Mouse (Mus musculus) CH12.LX (cell line): ENCODE results near the gene Nxn. TPM values are rescaled to one million over a fixed set of nuclear protein-coding genes. Genes with fewer than 3 reads are reported as not detected.

Experiments
- DNase-seq: peaks from one replicate; pipeline ENCODE4 v3.0.0-alpha.2; 2013; ENCODE audit errors: extremely low read depth
- H3K27ac ChIP-seq: 2 replicates; pipeline ENCODE4 v1.5.1; 2012; ENCODE audit warnings: low read depth, mild to moderate bottlenecking, control low read depth, moderate library complexity; ENCODE audit not compliant: insufficient read depth
- H3K27me3 ChIP-seq: replicated peaks from 2 replicates; pipeline ENCODE3; 2012; ENCODE audit warnings: inconsistent platforms
- H3K36me3 ChIP-seq, 2 experiments: replicated peaks in 1 of 2; 2 replicates each; pipeline versions ENCODE3 to v1.6.1; 2012; ENCODE audit warnings: inconsistent platforms in 1 of 2, low read length in 1 of 2, mild to moderate bottlenecking in 1 of 2, mixed read lengths in 1 of 2, moderate library complexity in 1 of 2; ENCODE audit not compliant: control insufficient read depth in 1 of 2, insufficient read depth in 1 of 2
- H3K4me1 ChIP-seq, 2 experiments: 2 replicates each; pipeline ENCODE4 v1.6.1; 2012; ENCODE audit warnings: inconsistent platforms in 1 of 2, moderate library complexity in 1 of 2; ENCODE audit not compliant: insufficient read depth in 2 of 2, control insufficient read depth in 1 of 2
- H3K4me2 ChIP-seq: 2 replicates; pipeline ENCODE4 v1.6.1; 2012; ENCODE audit warnings: low read depth, mild to moderate bottlenecking, control low read depth; ENCODE audit not compliant: poor library complexity, insufficient read depth, severe bottlenecking
- H3K4me3 ChIP-seq, 3 experiments: fragments of 150-350 bp in 1 of 3; sonication (generic) in 1 of 3; replicated peaks in 1 of 3; 2 replicates each; pipeline versions ENCODE3 to v1.5.1; 2011 to 2012; ENCODE audit warnings: low read depth in 2 of 3, low read length in 2 of 3, mild to moderate bottlenecking in 2 of 3, moderate library complexity in 2 of 3, control low read depth in 1 of 3, improper control_type of control experiment in 1 of 3, inconsistent platforms in 1 of 3, mixed read lengths in 1 of 3; ENCODE audit not compliant: poor library complexity in 1 of 3
- H3K79me2 ChIP-seq: replicated peaks from 2 replicates; pipeline ENCODE4 v1.6.1; 2012; ENCODE audit warnings: mild to moderate bottlenecking, moderate library complexity; ENCODE audit not compliant: control insufficient read depth, poor library complexity, insufficient read depth, severe bottlenecking; ENCODE audit errors: extremely low read depth
- H3K9ac ChIP-seq: 2 replicates; pipeline ENCODE4 v1.6.1; 2012; ENCODE audit warnings: low read depth, mild to moderate bottlenecking, control low read depth, moderate library complexity; ENCODE audit not compliant: insufficient read depth
- H3K9me3 ChIP-seq: replicated peaks from 2 replicates; pipeline ENCODE3; 2012; ENCODE audit warnings: low read length, inconsistent platforms, mixed read lengths
- CHD2 ChIP-seq: IDR thresholded peaks from 2 replicates; pipeline ENCODE4 v1.6.1; 2011; ENCODE audit warnings: low read length, improper control_type of control experiment
- CTCF ChIP-seq, 2 experiments: IDR thresholded peaks in 1 of 2; conservative IDR thresholded peaks in 1 of 2; 2 replicates each; pipeline ENCODE4 v1.5.1; 2011 to 2012; ENCODE audit warnings: low read depth in 2 of 2, low read length in 2 of 2, improper control_type of control experiment in 1 of 2, inconsistent platforms in 1 of 2, mild to moderate bottlenecking in 1 of 2, moderate library complexity in 1 of 2
- ELF1 ChIP-seq: IDR thresholded peaks from 2 replicates; pipeline ENCODE4 v1.6.1; 2014; ENCODE audit warnings: low read depth, mild to moderate bottlenecking, inconsistent platforms, low read length, improper control_type of control experiment
- HCFC1 ChIP-seq: IDR thresholded peaks from 2 replicates; pipeline ENCODE4 v1.6.1; 2012; ENCODE audit warnings: low read depth, mild to moderate bottlenecking, inconsistent platforms, low read length, improper control_type of control experiment
- JUND ChIP-seq: conservative IDR thresholded peaks from 2 replicates; pipeline ENCODE4 v1.6.1; 2011; ENCODE audit warnings: low read depth, low read length, improper control_type of control experiment
- KAT2A ChIP-seq: IDR thresholded peaks from 2 replicates; pipeline ENCODE4 v1.6.1; 2012; ENCODE audit warnings: low read length, improper control_type of control experiment, inconsistent platforms; ENCODE audit not compliant: insufficient replicate concordance
- MAFK ChIP-seq: IDR thresholded peaks from 2 replicates; pipeline ENCODE4 v1.6.1; 2011; ENCODE audit warnings: low read length, improper control_type of control experiment; ENCODE audit not compliant: insufficient replicate concordance
- MAX ChIP-seq: IDR thresholded peaks from 2 replicates; pipeline ENCODE4 v1.6.1; 2011; ENCODE audit warnings: low read length, improper control_type of control experiment
- MAZ ChIP-seq: IDR thresholded peaks from 2 replicates; pipeline ENCODE4 v1.6.1; 2012; ENCODE audit warnings: low read depth, mild to moderate bottlenecking, inconsistent platforms, low read length, improper control_type of control experiment, moderate library complexity
- NRF1 ChIP-seq: IDR thresholded peaks from 2 replicates; pipeline ENCODE4 v1.6.1; 2014; ENCODE audit warnings: low read depth, mild to moderate bottlenecking, inconsistent platforms, low read length, improper control_type of control experiment, moderate library complexity
- RAD21 ChIP-seq: IDR thresholded peaks from 2 replicates; pipeline ENCODE4 v1.6.1; 2011; ENCODE audit warnings: low read depth, mild to moderate bottlenecking, low read length, improper control_type of control experiment, moderate library complexity
- USF1 ChIP-seq: IDR thresholded peaks from 2 replicates; pipeline ENCODE4 v1.6.1; 2014; ENCODE audit warnings: low read depth, mild to moderate bottlenecking, inconsistent platforms, low read length, improper control_type of control experiment
- dilution Hi-C: fragments of 300-500 bp; cut with MboI; formaldehyde crosslinking; loops from 2 replicates; pipeline ENCODE4 v1.14.3; 2020; ENCODE audit warnings: low sequenced_read_pairs; ENCODE audit not compliant: extremely low pct_unique_long_range_greater_than_20kb, extremely low pct_ligation_motif_present
- in situ Hi-C: fragments of 300-500 bp; cut with MboI; formaldehyde crosslinking; loops from 3 replicates; pipeline ENCODE4 v1.14.3; 2019; ENCODE audit warnings: low sequenced_read_pairs, low pct_ligation_motif_present, low pct_unique_long_range_greater_than_20kb, mixed read lengths
- polyA plus RNA-seq: library from polyadenylated mRNA; unstranded; fragments of >175 nt; gene quantifications from 2 replicates; pipeline ENCODE4 v1.2.1, GENCODE M21; 2012; ENCODE audit warnings: low read depth; ENCODE audit not compliant: insufficient read length
- total RNA-seq, 2 experiments: library from RNA; depleted of rRNA; stranded (reverse); fragments of 300-350 nt in 1 of 2; fragments of >200 nt in 1 of 2; gene quantifications; 2 replicates each; pipeline ENCODE4 v1.2.3; 2012 to 2014

Gene Nxn
- total and polyA plus RNA-seq, 3 experiments, result 15.3 to 24.8 (median 19.2) TPM

GRCm38 (mm10) chr11:76429966-76430631 is 31.2 kb upstream of the Nxn start:
- Histone ChIP-seq H3K9ac (no peak overlapping the region), H3K79me2 (no peaks in the 10 kb centered on the region), H3K4me2 (no peak overlapping the region), H3K4me3 (no peak overlapping the region), H3K9me3 (no peaks in the 10 kb centered on the region), H3K36me3 (peaks cover 7 to 83% of the 10 kb centered on the region in 2 experiments), H3K4me1 (peaks cover 0 to 29% of the 10 kb centered on the region in 2 experiments; a peak in 1 of 4 replicates), H3K27me3 (no peaks in the 10 kb centered on the region), H3K27ac (no peak overlapping the region)
- dilution Hi-C loops, result no loop called here
- in situ Hi-C loops, result no loop called here
- no peak for TF ChIP-seq USF1
- DNase-seq, result no peak

DNA sequence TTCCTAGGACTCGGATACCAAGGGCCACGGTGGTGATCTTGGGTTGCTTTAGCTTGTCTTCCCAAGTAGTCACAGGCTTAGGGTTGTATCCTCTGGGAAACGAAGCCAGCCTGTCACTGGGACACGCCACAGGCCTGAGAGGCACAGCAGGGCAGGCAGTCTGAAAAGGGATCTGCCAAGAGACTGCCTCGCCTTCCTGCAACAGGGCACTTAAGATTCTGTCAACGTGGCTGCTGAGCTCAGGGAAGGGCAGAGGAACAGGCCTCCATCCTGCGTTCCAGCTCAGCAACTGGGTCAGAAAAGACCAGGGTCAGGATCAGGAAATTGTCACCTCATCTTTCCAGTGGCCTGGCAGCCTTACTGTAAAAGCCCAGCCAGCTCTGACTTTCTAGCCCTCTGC is 30.6 kb upstream of the Nxn start:
- no peak overlapping the region for H3K27ac ChIP-seq
- H3K9me3 ChIP-seq, result no peaks in the 10 kb centered on the region
- DNase-seq, result no peak
- H3K4me1 ChIP-seq, result peaks cover 0 to 23% of the 10 kb centered on the region in 2 experiments; a peak in 1 of 4 replicates
- no peaks in the 10 kb centered on the region for H3K27me3 ChIP-seq
- TF ChIP-seq CHD2 (no peak), RAD21 (no peak), ELF1 (no peak), KAT2A (no peak), MAFK (no peak), HCFC1 (no peak)
- H3K4me3 ChIP-seq, result no peak overlapping the region
- H3K4me2 ChIP-seq, result no peak overlapping the region
- H3K36me3 ChIP-seq, result peaks cover 11 to 85% of the 10 kb centered on the region in 2 experiments
- in situ Hi-C loops (no loop called here), dilution Hi-C loops (no loop called here)
- no peaks in the 10 kb centered on the region for H3K79me2 ChIP-seq
- H3K9ac ChIP-seq, result no peak overlapping the region

- Histone ChIP-seq H3K36me3 (peaks cover 14 to 87% of the 10 kb centered on the region in 2 experiments), H3K9ac (no peak overlapping the region), H3K4me2 (no peak overlapping the region), H3K79me2 (no peaks in the 10 kb centered on the region), H3K4me3 (no peak overlapping the region), H3K4me1 (peaks cover 0 to 22% of the 10 kb centered on the region in 2 experiments; a peak in 1 of 4 replicates), H3K9me3 (no peaks in the 10 kb centered on the region), H3K27ac (no peak overlapping the region), H3K27me3 (no peaks in the 10 kb centered on the region)
- DNase-seq, result peak; percentile 36
- dilution Hi-C loops (no loop called here), in situ Hi-C loops (no loop called here)
- TF ChIP-seq MAZ, result no peak
- no peak for TF ChIP-seq MAX
- peak in 1 of 2 experiments; percentile 42; a peak in 2 of 4 replicates for TF ChIP-seq CTCF (conservative IDR thresholded peaks at IDR 0.05 in 1 of 2, IDR thresholded peaks at IDR 0.05 in 1 of 2; ENCODE audit: low read depth in 2 of 2, low read length in 2 of 2)
- no peak for TF ChIP-seq NRF1
- TF ChIP-seq RAD21, result peak; percentile 16
- TF ChIP-seq JUND, result no peak
Observed at GRCm38 (mm10) chr11:76429046-76429445, 30.1 kb upstream of the Nxn start.
